8 mouse cellular contexts compared by ENCODE assay signal in the genomic region with DNA sequence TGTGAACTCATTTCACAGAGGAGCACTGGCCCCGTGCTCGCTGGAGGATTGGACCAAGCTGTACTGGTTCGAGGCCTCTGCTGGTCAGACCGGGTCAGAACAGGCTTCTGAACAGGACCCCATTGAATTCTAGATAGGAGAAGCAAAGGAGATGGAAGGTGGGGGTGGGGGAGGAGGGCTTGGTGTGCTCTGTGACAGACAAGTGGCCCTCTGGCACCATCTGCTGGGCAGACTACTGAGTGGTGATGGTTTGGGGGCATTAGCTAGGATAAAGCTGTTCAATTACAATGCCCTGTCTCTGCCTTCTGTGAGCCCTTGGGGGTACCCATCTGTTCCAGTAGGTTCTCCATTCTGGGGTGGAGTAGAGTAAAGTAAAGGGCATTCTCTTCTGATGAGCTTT. TPM values are rescaled to one million over a fixed set of nuclear protein-coding genes. Genes with fewer than 3 reads are reported as not detected.
A peak's percentile ranks its signal among the peaks of the same experiment; 100 is the strongest.
DNase-seq lines count a peak whose midpoint lies in the region; ATAC-seq and TF ChIP-seq lines count a peak whose summit lies in the region.

No protein-coding gene starts in this region.

- no peak overlapping the region for H3K4me3 ChIP-seq in intestine, postnatal 0 days (ENCODE audit: low read depth, low read length)
- no peak overlapping the region for H3K4me3 ChIP-seq in limb, embryonic 10.5 days
- no peak overlapping the region for H3K4me3 ChIP-seq in midbrain, embryonic 11.5 days (ENCODE audit: low read depth, low read length)

- DNase-seq in ovary, postnatal 10 days (ENCODE audit: low spot score): peak; percentile 26
- no peak for DNase-seq in ovary, adult 18-20 months (ENCODE audit: low spot score)
- peak; percentile 71 to 87 for DNase-seq in cerebellum, postnatal 25 days
- peak; percentile 56 to 66 for DNase-seq in frontal cortex, postnatal 36 days (ENCODE audit: low spot score in 2 of 2)
- peak; percentile 75 for DNase-seq in limb, embryonic 10.5 days (ENCODE audit: low spot score)
- peak; percentile 97 for DNase-seq in midbrain, embryonic 11.5 days (ENCODE audit: low spot score, missing footprints)
- peak; percentile 38 to 83 for DNase-seq in spleen, postnatal 10 days (ENCODE audit: low spot score in 2 of 2)

- H3K27me3 ChIP-seq in intestine, postnatal 0 days (replicated peaks; ENCODE audit: control insufficient read depth, insufficient read depth, low read length): no peaks in the 10 kb centered on the region
- H3K27me3 ChIP-seq in limb, embryonic 10.5 days (ENCODE audit: low read depth, poor library complexity, severe bottlenecking): peaks cover 14% of the 10 kb centered on the region; the same call in 1 of the 2 replicates
- no peaks in the 10 kb centered on the region for H3K27me3 ChIP-seq in midbrain, embryonic 11.5 days (ENCODE audit: control insufficient read depth, insufficient read depth, low read length)

- peak; percentile 94 for TF ChIP-seq CTCF in intestine, postnatal 0 days (IDR thresholded peaks at IDR 0.05; ENCODE audit: low read depth)

- no peak overlapping the region for H3K27ac ChIP-seq in intestine, postnatal 0 days (ENCODE audit: low read depth, low read length)
- H3K27ac ChIP-seq in limb, embryonic 10.5 days: no peak overlapping the region
- H3K27ac ChIP-seq in midbrain, embryonic 11.5 days (ENCODE audit: low read depth, low read length): no peak overlapping the region

- H3K36me3 ChIP-seq in intestine, postnatal 0 days (ENCODE audit: control insufficient read depth, insufficient read depth): no peaks in the 10 kb centered on the region
- H3K36me3 ChIP-seq in limb, embryonic 10.5 days: no peaks in the 10 kb centered on the region
- no peaks in the 10 kb centered on the region for H3K36me3 ChIP-seq in midbrain, embryonic 11.5 days (ENCODE audit: control insufficient read depth, insufficient read depth, low read length)

- H3K9me3 ChIP-seq in intestine, postnatal 0 days (ENCODE audit: control insufficient read depth): no peaks in the 10 kb centered on the region
- H3K9me3 ChIP-seq in limb, embryonic 10.5 days (replicated peaks): no peaks in the 10 kb centered on the region
- H3K9me3 ChIP-seq in midbrain, embryonic 11.5 days (ENCODE audit: control insufficient read depth, low read length): no peaks in the 10 kb centered on the region

- H3K9ac ChIP-seq in intestine, postnatal 0 days (ENCODE audit: low read depth, low read length): no peak overlapping the region
- 0 out of 2 replicates have a peak overlapping the region, but pooled peaks have one; percentile 33 for H3K9ac ChIP-seq in midbrain, embryonic 11.5 days (ENCODE audit: low read length)

- no peaks in the 10 kb centered on the region for H3K4me1 ChIP-seq in intestine, postnatal 0 days (replicated peaks; ENCODE audit: control insufficient read depth, insufficient read depth, low read length)
- H3K4me1 ChIP-seq in limb, embryonic 10.5 days: peaks cover 6% of the 10 kb centered on the region; the same call in 1 of the 2 replicates
- H3K4me1 ChIP-seq in midbrain, embryonic 11.5 days (ENCODE audit: control insufficient read depth, insufficient read depth, low read length): no peaks in the 10 kb centered on the region

- H3K4me2 ChIP-seq in intestine, postnatal 0 days (replicated peaks; ENCODE audit: low read depth): peak overlapping the region; percentile 40; the same call in 1 of the 2 replicates
- no peak overlapping the region for H3K4me2 ChIP-seq in midbrain, embryonic 11.5 days

- WGBS in intestine, postnatal 0 days: 5% methylated on average over 4 of the region's 4 CpGs
- 10% methylated on average over 4 of the region's 4 CpGs for WGBS in limb, embryonic 10.5 days
- WGBS in midbrain, embryonic 11.5 days: 3% methylated on average over 4 of the region's 4 CpGs

- no peak for ATAC-seq in intestine, postnatal 0 days
- peak; percentile 55; the same call in 1 of the 2 replicates for ATAC-seq in midbrain, embryonic 11.5 days (ENCODE audit: low FRiP score)

RNA-seq across cellular contexts. Expression of a gene that starts 6.5 kb away (rescaled TPM):
- polyA plus RNA-seq in intestine, postnatal 0 days (2015; fragmentation: Nextera tagmentation; extraction: Ambion mirVana): not detected in 2 replicates
- not detected in 2 replicates for polyA plus RNA-seq in limb, embryonic 10.5 days (2016; fragmentation: Nextera tagmentation; extraction: Ambion mirVana)
- polyA plus RNA-seq in midbrain, embryonic 11.5 days (2014; fragmentation: Nextera tagmentation; extraction: Ambion mirVana): not detected in 2 replicates

RNA-seq across cellular contexts. Expression of a gene that starts 11.5 kb away (rescaled TPM):
- 605 and 624 TPM in 2 replicates for polyA plus RNA-seq in intestine, postnatal 0 days (2015; fragmentation: Nextera tagmentation; extraction: Ambion mirVana)
- polyA plus RNA-seq in limb, embryonic 10.5 days (2016; fragmentation: Nextera tagmentation; extraction: Ambion mirVana): 876 and 900 TPM in 2 replicates
- 1,013 and 1,113 TPM in 2 replicates for polyA plus RNA-seq in midbrain, embryonic 11.5 days (2014; fragmentation: Nextera tagmentation; extraction: Ambion mirVana)
